Mouse (Mus musculus) liver, adult 2 months (tissue): ENCODE data around the gene Nkrf.

Source experiments
- CTCF ChIP-seq: fragments of 200-500 bp; IDR thresholded peaks from 2 replicates; pipeline ENCODE4 v1.5.1; 2011; ENCODE audit warnings: low read depth, low read length, control low read depth
- POLR2A ChIP-seq: fragments of 200-500 bp; IDR thresholded peaks from 2 replicates; pipeline ENCODE4 v1.6.1; 2011; ENCODE audit warnings: low read length, control low read depth; ENCODE audit not compliant: insufficient read depth; ENCODE audit errors: extremely low read depth

DNA sequence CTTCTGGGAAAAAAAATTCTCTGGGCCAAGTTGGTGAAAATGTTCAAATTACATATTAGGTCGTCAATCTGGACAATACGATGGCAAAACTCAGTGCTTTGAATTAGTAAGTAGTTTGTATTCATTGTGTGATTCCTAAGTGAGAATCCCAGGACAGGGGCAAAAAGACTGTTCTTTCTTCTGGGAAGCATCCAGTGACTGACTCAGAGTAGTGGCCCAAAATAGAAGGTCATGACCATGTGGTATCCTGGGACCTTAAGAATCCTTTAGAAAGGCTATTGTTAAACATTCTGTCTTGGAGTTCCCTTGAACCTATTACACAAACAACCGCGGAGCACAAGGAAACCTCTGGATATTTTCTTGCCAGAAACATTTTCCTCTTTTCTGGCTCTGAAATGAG is 18.6 kb upstream of the Nkrf start:
- TF ChIP-seq POLR2A (no peak), CTCF (no peak)
